Mouse (Mus musculus) spleen, adult 2 months (tissue): ENCODE data around the gene Apobec2. TPM values are rescaled to one million over a fixed set of nuclear protein-coding genes. Genes with fewer than 3 reads are reported as not detected.

Experiments used
- DNase-seq, 2 experiments: peaks; one replicate each; pipeline versions ENCODE4 v3.0.0 to v3.0.0-alpha.2; 2012 to 2021; ENCODE audit warnings: low spot score in 2 of 2, low read depth in 1 of 2
- H3K27ac ChIP-seq: fragments of 200-500 bp; 2 replicates; pipeline ENCODE4 v1.5.1; 2012; ENCODE audit warnings: low read length, inconsistent platforms; ENCODE audit not compliant: insufficient read depth
- H3K27me3 ChIP-seq: fragments of 200-500 bp; 2 replicates; pipeline ENCODE4 v1.6.1; 2012; ENCODE audit warnings: mild to moderate bottlenecking, moderate library complexity, low read length, inconsistent platforms; ENCODE audit not compliant: control insufficient read depth, insufficient read depth
- H3K36me3 ChIP-seq: fragments of 200-500 bp; 2 replicates; pipeline ENCODE4 v1.6.1; 2012; ENCODE audit warnings: mild to moderate bottlenecking, low read length, inconsistent platforms; ENCODE audit not compliant: control insufficient read depth, insufficient read depth
- H3K4me1 ChIP-seq: fragments of 200-500 bp; 2 replicates; pipeline ENCODE4 v1.6.1; 2011; ENCODE audit warnings: inconsistent platforms; ENCODE audit not compliant: control insufficient read depth, insufficient read depth, insufficient read length
- H3K4me3 ChIP-seq: fragments of 200-500 bp; 2 replicates; pipeline ENCODE4 v1.5.1; 2011; ENCODE audit warnings: mild to moderate bottlenecking, inconsistent platforms; ENCODE audit not compliant: insufficient read depth, insufficient read length; ENCODE audit errors: extremely low read depth
- CTCF ChIP-seq: fragments of 200-500 bp; IDR thresholded peaks from 2 replicates; pipeline ENCODE4 v1.5.1; 2011; ENCODE audit warnings: mild to moderate bottlenecking, inconsistent platforms; ENCODE audit not compliant: insufficient read depth, insufficient read length, insufficient replicate concordance; ENCODE audit errors: extremely low read depth
- POLR2A ChIP-seq: fragments of 200-500 bp; IDR thresholded peaks from 2 replicates; pipeline ENCODE4 v1.6.1; 2011; ENCODE audit warnings: low read depth, low read length, inconsistent platforms
- WGBS: fragments of 180-500 bp; shearing (Covaris S2); methylation state at CpG from one replicate; pipeline ENCODE4 v1.1.7; 2018; 5-methylcytosine and 5-hydroxymethylcytosine counted together
- polyA plus RNA-seq: library from polyadenylated mRNA; depleted of rRNA; stranded (reverse); fragments of >200 nt; gene quantifications from 2 replicates; pipeline ENCODE4 v1.2.3, GENCODE M21; 2012

The Apobec2 gene
- polyA plus RNA-seq, 1 experiment = 0.29 TPM

GRCm38 (mm10) chr17:48427852-48428530 is 4.7 kb downstream of the Apobec2 start:
- peaks cover 30% of the 10 kb centered on the region for H3K4me1 ChIP-seq
- peak; percentile 33 to 70 for DNase-seq

GRCm38 (mm10) chr17:48426991-48427750 is 5.6 kb downstream of the Apobec2 start:
- no peak for TF ChIP-seq CTCF
- TF ChIP-seq POLR2A = no peak
- H3K4me3 ChIP-seq = no peak overlapping the region

More at GRCm38 (mm10) chr17:48427852-48428530, 4.7 kb downstream of the Apobec2 start:
- H3K27me3 ChIP-seq = no peaks in the 10 kb centered on the region
- H3K4me3 ChIP-seq = no peak overlapping the region
- WGBS = 19% methylated on average over 11 of the region's 11 CpGs
- TF ChIP-seq POLR2A = no peak
- TF ChIP-seq CTCF = no peak
- no peaks in the 10 kb centered on the region for H3K36me3 ChIP-seq
- peak overlapping the region; percentile 93 for H3K27ac ChIP-seq

GRCm38 (mm10) chr17:48425823-48426612 is 6.7 kb downstream of the Apobec2 start:
- peak overlapping the region; percentile 5; the same call in 1 of the 2 replicates for H3K4me3 ChIP-seq
- peaks cover 30% of the 10 kb centered on the region for H3K4me1 ChIP-seq
- no peaks in the 10 kb centered on the region for H3K36me3 ChIP-seq
- DNase-seq = peak; percentile 29 to 61
- TF ChIP-seq CTCF (no peak), POLR2A (no peak; the same call in 1 of the 2 replicates)
- H3K27ac ChIP-seq = peak overlapping the region; percentile 95
- 18% methylated on average over 9 of the region's 9 CpGs for WGBS
- H3K27me3 ChIP-seq = no peaks in the 10 kb centered on the region

More at GRCm38 (mm10) chr17:48426991-48427750, 5.6 kb downstream of the Apobec2 start:
- H3K36me3 ChIP-seq = no peaks in the 10 kb centered on the region
- 25% methylated on average over 13 of the region's 13 CpGs for WGBS
- H3K4me1 ChIP-seq = peaks cover 30% of the 10 kb centered on the region
- no peaks in the 10 kb centered on the region for H3K27me3 ChIP-seq
- H3K27ac ChIP-seq = peak overlapping the region; percentile 93
- peak; percentile 36 to 38 for DNase-seq

- TF ChIP-seq POLR2A (no peak), CTCF (no peak)
- 92% methylated on average over 9 of the region's 9 CpGs for WGBS
These were observed 8.5 kb downstream of the Apobec2 start for GRCm38 (mm10) chr17:48424237-48424636.

GRCm38 (mm10) chr17:48419571-48419970 is 13.2 kb downstream of the Apobec2 start:
- no peak overlapping the region for H3K27ac ChIP-seq
- 43% methylated on average over 2 of the region's 2 CpGs for WGBS
- DNase-seq = no peak
- no peak overlapping the region for H3K4me3 ChIP-seq
- peaks cover 10% of the 10 kb centered on the region; the same call in 1 of the 2 replicates for H3K4me1 ChIP-seq
- peaks cover 15% of the 10 kb centered on the region for H3K36me3 ChIP-seq
- no peak for TF ChIP-seq CTCF
- H3K27me3 ChIP-seq = no peaks in the 10 kb centered on the region

More at GRCm38 (mm10) chr17:48424237-48424636, 8.5 kb downstream of the Apobec2 start:
- H3K4me1 ChIP-seq = peaks cover 26% of the 10 kb centered on the region
- no peak overlapping the region for H3K27ac ChIP-seq
- DNase-seq = no peak
- no peaks in the 10 kb centered on the region for H3K27me3 ChIP-seq
- H3K36me3 ChIP-seq = no peaks in the 10 kb centered on the region
- no peak overlapping the region for H3K4me3 ChIP-seq

GRCm38 (mm10) chr17:48418781-48419180 is 13.9 kb downstream of the Apobec2 start:
- no peak for TF ChIP-seq POLR2A
- TF ChIP-seq CTCF = no peak
- 71% methylated on average over 1 of the region's 1 CpGs for WGBS
- no peak for DNase-seq
- peaks cover 20% of the 10 kb centered on the region for H3K36me3 ChIP-seq
- no peaks in the 10 kb centered on the region for H3K27me3 ChIP-seq
- H3K4me3 ChIP-seq = no peak overlapping the region
- H3K4me1 ChIP-seq = peaks cover 10% of the 10 kb centered on the region; the same call in 1 of the 2 replicates
- peak overlapping the region; percentile 34 for H3K27ac ChIP-seq
